Mouse (Mus musculus) myocyte (in vitro differentiated cells): Measurements from ENCODE around the gene Gm49661. TPM values are rescaled to one million over a fixed set of nuclear protein-coding genes. Genes with fewer than 3 reads are reported as not detected.

Source experiments
- H3K27me3 ChIP-seq: one replicate; pipeline ENCODE4 v1.6.1; 2011; ENCODE audit not compliant: control insufficient read depth, insufficient read depth, insufficient read length
- H3K36me3 ChIP-seq: one replicate; pipeline ENCODE4 v1.6.1; 2011; ENCODE audit not compliant: control insufficient read depth, insufficient read depth
- H3K4me2 ChIP-seq: one replicate; pipeline ENCODE4 v1.6.1; 2011; ENCODE audit warnings: low read depth, control low read depth
- H3K4me3 ChIP-seq: one replicate; pipeline ENCODE4 v1.5.1; 2011; ENCODE audit warnings: mild to moderate bottlenecking, control low read depth, moderate library complexity
- H3K79me2 ChIP-seq: one replicate; pipeline ENCODE4 v1.6.1; 2011; ENCODE audit not compliant: control insufficient read depth, insufficient read depth
- H3ac ChIP-seq: one replicate; pipeline ENCODE4 v1.6.1; 2011; ENCODE audit not compliant: control insufficient read depth, insufficient read length
- CEBPB ChIP-seq: IDR thresholded peaks from 2 replicates; pipeline ENCODE4 v1.6.1; 2011; ENCODE audit warnings: mild to moderate bottlenecking, moderate library complexity; ENCODE audit not compliant: poor library complexity, insufficient read depth, severe bottlenecking
- E2F4 ChIP-seq: IDR thresholded peaks from one replicate; pipeline ENCODE4 v1.6.1; 2011; ENCODE audit warnings: mild to moderate bottlenecking, control low read depth, moderate library complexity; ENCODE audit not compliant: insufficient read depth
- MAX ChIP-seq: IDR thresholded peaks from one replicate; pipeline ENCODE4 v1.6.1; 2011; ENCODE audit warnings: low read depth, mild to moderate bottlenecking, control low read depth
- MYOD1 ChIP-seq, 3 experiments: IDR thresholded peaks; one replicate each; pipeline ENCODE4 v1.6.1; 2011; ENCODE audit warnings: control low read depth in 2 of 3, low read depth in 2 of 3, mild to moderate bottlenecking in 2 of 3, moderate library complexity in 1 of 3; ENCODE audit not compliant: insufficient read length in 2 of 3, control insufficient read depth in 1 of 3
- MYOG ChIP-seq, 3 experiments: IDR thresholded peaks; one replicate each; pipeline ENCODE4 v1.6.1; 2011; ENCODE audit warnings: control low read depth in 2 of 3, low read depth in 2 of 3, mild to moderate bottlenecking in 2 of 3; ENCODE audit not compliant: insufficient read length in 2 of 3, control insufficient read depth in 1 of 3, insufficient read depth in 1 of 3
- POLR2A ChIP-seq: IDR thresholded peaks from one replicate; pipeline ENCODE4 v1.6.1; 2011; ENCODE audit warnings: low read depth, mild to moderate bottlenecking, control low read depth, moderate library complexity; ENCODE audit not compliant: insufficient read length
- POLR2AphosphoS2 ChIP-seq: IDR thresholded peaks from one replicate; pipeline ENCODE4 v1.6.1; 2011; ENCODE audit warnings: low read depth, control low read depth; ENCODE audit not compliant: insufficient read length
- REST ChIP-seq: IDR thresholded peaks from one replicate; pipeline ENCODE4 v1.6.1; 2011; ENCODE audit warnings: mild to moderate bottlenecking, control low read depth, moderate library complexity; ENCODE audit not compliant: insufficient read depth, insufficient read length
- SRF ChIP-seq: IDR thresholded peaks from one replicate; pipeline ENCODE4 v1.6.1; 2011; ENCODE audit warnings: low read depth; ENCODE audit not compliant: control insufficient read depth, insufficient read length
- TCF12 ChIP-seq: IDR thresholded peaks from one replicate; pipeline ENCODE4 v1.6.1; 2011; ENCODE audit warnings: mild to moderate bottlenecking, control low read depth; ENCODE audit not compliant: poor library complexity, insufficient read depth, severe bottlenecking
- TCF3 ChIP-seq: IDR thresholded peaks from one replicate; pipeline ENCODE4 v1.6.1; 2011; ENCODE audit warnings: low read depth, control low read depth; ENCODE audit not compliant: insufficient read length
- USF1 ChIP-seq: IDR thresholded peaks from one replicate; pipeline ENCODE4 v1.6.1; 2011; ENCODE audit warnings: low read depth, mild to moderate bottlenecking, control low read depth, moderate library complexity
- polyA plus RNA-seq: library from polyadenylated mRNA; unstranded; fragments of >200 nt; fragmentation: generic; extraction: Trizol; gene quantifications from one replicate; pipeline ENCODE4 v1.2.1, GENCODE M21; 2012; ENCODE audit warnings: missing spikeins

Gene Gm49661
- polyA plus RNA-seq, 1 experiment = not detected

DNA sequence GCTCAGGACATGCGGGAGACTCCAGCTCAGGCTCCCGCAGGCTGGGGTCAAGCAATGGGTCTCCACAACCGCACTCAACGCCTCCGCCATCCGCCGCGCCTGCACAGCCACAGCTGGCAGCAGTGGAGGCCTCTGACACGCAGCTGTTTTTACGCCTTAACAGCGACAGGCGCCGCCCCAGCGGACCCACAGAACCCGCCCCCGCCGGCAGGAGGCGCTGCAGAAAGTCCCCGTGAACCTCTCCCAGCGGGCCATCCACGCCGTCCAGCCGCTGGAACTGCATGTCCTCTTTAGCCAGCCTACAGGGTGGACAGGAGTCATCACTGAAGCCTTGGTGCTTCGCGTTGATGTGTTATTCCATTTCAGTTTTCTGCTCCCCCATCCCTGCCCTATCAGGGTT, 38.5 kb upstream of the Gm49661 start:
- Histone ChIP-seq H3K4me2 (no peak overlapping the region), H3K79me2 (no peaks in the 10 kb centered on the region), H3K27me3 (peaks cover 9% of the 10 kb centered on the region), H3K4me3 (no peak overlapping the region), H3K36me3 (no peaks in the 10 kb centered on the region), H3ac (no peak overlapping the region)
- TF ChIP-seq POLR2A (no peak), MYOD1 (IDR thresholded peaks at IDR 0.05; ENCODE audit: control insufficient read depth in 1 of 3, insufficient read length in 2 of 3, low read depth in 2 of 3) (no peak)

DNA sequence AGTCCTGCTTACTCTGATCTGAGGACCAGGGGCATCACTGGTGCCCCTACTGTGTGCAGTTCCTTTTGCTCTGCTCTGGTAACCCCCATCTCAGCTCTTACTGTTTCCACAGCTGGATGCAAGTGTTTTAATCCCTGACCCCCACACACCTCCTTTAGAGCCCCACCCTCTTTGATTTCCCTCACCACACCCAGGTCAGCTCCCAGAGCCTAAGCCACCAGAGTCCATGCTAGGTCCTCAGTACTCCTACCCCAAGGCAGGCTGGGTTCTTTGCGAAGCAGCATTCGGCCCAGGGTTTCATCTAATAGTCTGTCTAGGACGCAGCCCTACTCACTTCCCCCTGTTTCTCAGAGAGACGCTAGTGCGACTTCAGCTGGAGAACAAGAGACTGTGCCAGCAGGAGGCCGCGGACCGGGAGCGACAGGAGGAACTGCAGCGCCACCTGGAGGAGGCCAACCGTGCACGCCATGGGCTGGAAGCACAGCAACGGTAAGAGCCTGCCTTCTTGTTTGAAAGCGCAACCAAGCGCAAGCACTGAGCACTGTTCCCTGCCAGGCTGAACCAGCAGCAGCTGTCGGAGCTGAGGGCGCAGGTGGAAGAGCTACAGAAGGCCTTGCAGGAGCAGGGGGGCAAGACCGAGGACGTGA, 28.5 kb upstream of the Gm49661 start:
- no peak overlapping the region for H3K4me3 ChIP-seq
- H3K36me3 ChIP-seq = no peaks in the 10 kb centered on the region
- no peaks in the 10 kb centered on the region for H3K79me2 ChIP-seq
- peak overlapping the region; percentile 51 for H3K4me2 ChIP-seq
- no peaks in the 10 kb centered on the region for H3K27me3 ChIP-seq
- H3ac ChIP-seq = no peak overlapping the region
- no peak for TF ChIP-seq MAX
- TF ChIP-seq CEBPB = no peak
- TF ChIP-seq MYOG (IDR thresholded peaks at IDR 0.05; ENCODE audit: control insufficient read depth in 1 of 3, insufficient read depth in 1 of 3, insufficient read length in 2 of 3, low read depth in 2 of 3) = peak in 2 of 3 experiments; percentile 66 to 77
- TF ChIP-seq POLR2AphosphoS2 = no peak
- TF ChIP-seq SRF = peak; percentile 53
- no peak for TF ChIP-seq E2F4
- TF ChIP-seq USF1 = no peak
- TF ChIP-seq REST = no peak
- TF ChIP-seq POLR2A = no peak
- peak in 1 of 3 experiments; percentile 69 for TF ChIP-seq MYOD1 (IDR thresholded peaks at IDR 0.05; ENCODE audit: control insufficient read depth in 1 of 3, insufficient read length in 2 of 3, low read depth in 2 of 3)
- TF ChIP-seq TCF12 = no peak
- no peak for TF ChIP-seq TCF3

DNA sequence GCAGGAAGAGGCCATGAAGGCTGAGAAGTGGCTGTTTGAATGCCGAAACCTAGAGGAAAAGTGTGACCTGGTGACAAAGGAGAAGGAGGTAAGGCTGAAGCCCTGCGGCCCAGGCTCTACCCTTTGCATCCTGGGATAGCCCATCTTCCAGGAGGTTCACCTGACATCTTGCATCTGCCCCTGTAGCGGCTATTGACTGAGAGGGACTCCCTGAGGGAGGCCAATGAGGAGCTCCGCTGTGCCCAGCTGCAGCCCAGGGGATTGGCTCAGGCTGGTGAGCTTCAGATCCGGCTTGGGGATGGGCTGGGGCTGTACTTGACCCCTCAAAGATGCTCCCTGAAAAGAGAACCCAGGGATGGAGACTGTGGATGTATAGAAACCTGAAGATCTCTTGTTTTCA, 27.7 kb upstream of the Gm49661 start:
- Histone ChIP-seq H3K4me3 (no peak overlapping the region), H3K4me2 (no peak overlapping the region), H3K79me2 (no peaks in the 10 kb centered on the region), H3ac (no peak overlapping the region), H3K27me3 (no peaks in the 10 kb centered on the region), H3K36me3 (no peaks in the 10 kb centered on the region)
- TF ChIP-seq CEBPB (no peak), TCF3 (no peak), USF1 (no peak), MAX (no peak), POLR2A (no peak), E2F4 (no peak), TCF12 (no peak)

DNA sequence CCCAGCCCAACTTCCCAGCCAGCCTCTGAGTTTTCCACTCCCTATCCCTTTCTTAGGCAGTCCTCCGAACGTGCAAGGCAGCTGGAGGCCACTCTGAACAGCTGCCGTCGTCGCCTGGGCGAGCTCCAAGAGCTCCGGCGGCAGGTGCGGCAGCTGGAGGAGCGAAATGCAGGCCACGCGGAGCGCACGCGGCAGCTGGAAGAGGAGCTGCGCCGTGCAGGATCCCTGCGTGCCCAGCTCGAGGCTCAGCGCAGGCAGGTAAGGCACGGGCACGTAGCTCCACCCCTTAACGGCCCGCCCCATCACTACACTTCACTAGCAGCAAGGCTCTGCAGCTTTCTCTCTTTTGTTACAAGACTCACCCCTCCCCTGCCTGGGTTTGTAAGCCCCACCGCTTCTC, 26.4 kb upstream of the Gm49661 start:
- no peaks in the 10 kb centered on the region for H3K27me3 ChIP-seq
- H3K4me2 ChIP-seq = no peak overlapping the region
- peak in 2 of 3 experiments; percentile 86 to 95 for TF ChIP-seq MYOD1 (IDR thresholded peaks at IDR 0.05; ENCODE audit: control insufficient read depth in 1 of 3, insufficient read length in 2 of 3, low read depth in 2 of 3)
- TF ChIP-seq MYOG (IDR thresholded peaks at IDR 0.05; ENCODE audit: control insufficient read depth in 1 of 3, insufficient read depth in 1 of 3, insufficient read length in 2 of 3, low read depth in 2 of 3) = peak in 2 of 3 experiments; percentile 93 to 97
- no peak for TF ChIP-seq MAX

DNA sequence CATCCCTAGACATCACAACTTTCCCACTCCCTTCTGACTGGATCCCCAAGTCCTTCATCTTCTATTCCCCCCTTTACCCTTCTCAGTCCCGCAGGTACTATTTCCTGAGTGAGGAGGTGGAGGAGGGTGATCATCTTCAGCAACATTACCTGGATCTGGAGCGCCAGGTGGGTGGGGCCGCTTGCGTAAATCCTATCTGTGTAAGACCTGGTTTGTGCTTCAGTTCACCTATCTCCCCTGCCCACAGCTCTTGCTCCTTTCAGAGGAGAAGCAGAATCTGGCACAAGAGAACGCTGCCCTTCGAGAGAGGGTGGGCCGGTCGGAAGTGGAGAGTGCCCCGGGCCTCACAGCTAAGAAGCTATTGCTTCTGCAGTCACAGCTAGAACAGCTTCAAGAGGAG, 25.1 kb upstream of the Gm49661 start:
- H3K79me2 ChIP-seq = no peaks in the 10 kb centered on the region

More for the DNA sequence above, 26.4 kb upstream of the Gm49661 start:
- H3ac ChIP-seq = no peak overlapping the region
- H3K36me3 ChIP-seq = no peaks in the 10 kb centered on the region
- H3K79me2 ChIP-seq = no peaks in the 10 kb centered on the region
- H3K4me3 ChIP-seq = no peak overlapping the region

More for the DNA sequence above, 25.1 kb upstream of the Gm49661 start:
- no peak for TF ChIP-seq MYOD1 (IDR thresholded peaks at IDR 0.05; ENCODE audit: control insufficient read depth in 1 of 3, insufficient read length in 2 of 3, low read depth in 2 of 3)
- no peak for TF ChIP-seq MAX
- no peak for TF ChIP-seq TCF3
- no peak for TF ChIP-seq POLR2A
- no peak for TF ChIP-seq E2F4
- TF ChIP-seq REST = no peak
- TF ChIP-seq TCF12 = no peak
- no peak for TF ChIP-seq USF1
- no peak for TF ChIP-seq MYOG (IDR thresholded peaks at IDR 0.05; ENCODE audit: control insufficient read depth in 1 of 3, insufficient read depth in 1 of 3, insufficient read length in 2 of 3, low read depth in 2 of 3)
- no peak for TF ChIP-seq CEBPB
- TF ChIP-seq POLR2AphosphoS2 = no peak
- no peak for TF ChIP-seq SRF
- Histone ChIP-seq H3ac (no peak overlapping the region), H3K36me3 (no peaks in the 10 kb centered on the region), H3K4me3 (no peak overlapping the region), H3K27me3 (no peaks in the 10 kb centered on the region), H3K4me2 (no peak overlapping the region)
